Mouse (Mus musculus) erythroblast, embryonic 14.5 days (primary cell): ENCODE data around the gene Pmvk.

Experiments
- GATA1 ChIP-seq: IDR thresholded peaks from 2 replicates; pipeline ENCODE4 v1.6.1; 2012; ENCODE audit warnings: low read length, inconsistent platforms, mixed read lengths
- TAL1 ChIP-seq: IDR thresholded peaks from 3 replicates; pipeline ENCODE4 v1.6.1; 2012; ENCODE audit warnings: low read length, inconsistent platforms, mixed read lengths

DNA sequence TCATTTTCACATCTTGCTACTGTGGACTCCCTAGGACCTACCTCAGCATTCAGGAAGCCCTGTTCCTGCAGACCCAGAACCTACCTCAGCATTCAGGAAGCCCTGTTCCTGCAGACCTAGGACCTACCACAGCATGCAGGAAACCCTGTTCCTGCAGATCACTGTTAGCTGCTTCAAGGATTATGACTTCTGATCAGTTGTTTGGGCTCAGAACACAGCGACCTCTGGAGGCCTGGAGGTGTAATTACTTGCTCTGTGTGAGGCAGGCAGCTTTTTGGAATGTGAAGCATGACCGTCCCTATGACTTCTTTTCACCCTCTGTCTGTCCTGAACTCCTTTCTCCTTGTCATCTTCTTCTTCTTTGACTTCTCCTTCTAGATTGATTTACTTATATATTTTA, 27.1 kb downstream of the Pmvk start:
- TF ChIP-seq TAL1 (no peak), GATA1 (no peak)
